Mouse (Mus musculus) spleen, adult 2 months (tissue): ENCODE measurements at regions not wholly inside any gene's neighbourhood (a gene's known extent, or its start where the extent isn't known, plus 50 kb on each side); places are given as distances from the start of the nearest gene placed in this dataset.

ENCODE experiments used
- CTCF ChIP-seq: fragments of 200-500 bp; IDR thresholded peaks from 2 replicates; pipeline ENCODE4 v1.5.1; 2011; ENCODE audit warnings: mild to moderate bottlenecking, inconsistent platforms; ENCODE audit not compliant: insufficient read depth, insufficient read length, insufficient replicate concordance; ENCODE audit errors: extremely low read depth
- POLR2A ChIP-seq: fragments of 200-500 bp; IDR thresholded peaks from 2 replicates; pipeline ENCODE4 v1.6.1; 2011; ENCODE audit warnings: low read depth, low read length, inconsistent platforms

DNA sequence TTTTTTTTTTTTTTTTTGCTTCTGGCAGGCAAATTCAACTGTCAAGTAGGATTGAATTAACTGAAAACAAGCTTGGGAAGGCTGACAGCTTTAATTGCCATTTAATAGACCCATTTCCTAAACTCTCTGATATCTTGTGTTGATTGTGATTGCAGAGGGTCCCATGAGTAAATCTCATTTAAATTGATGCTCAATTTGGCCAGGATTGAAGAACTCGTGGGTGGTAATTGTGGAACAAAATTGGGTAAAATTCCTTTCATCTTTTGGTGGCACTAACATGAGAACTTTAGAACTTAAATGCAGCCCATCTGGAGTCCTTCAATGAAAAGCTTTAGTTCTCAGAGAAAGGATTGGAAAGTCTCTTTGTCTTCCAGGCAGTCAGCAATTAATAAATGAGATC, 287.7 kb upstream of the Nbea start:
- TF ChIP-seq CTCF (no peak), POLR2A (no peak)
